Mouse (Mus musculus): Measurements from ENCODE around the gene Dvl1.

Gene Dvl1

DNA sequence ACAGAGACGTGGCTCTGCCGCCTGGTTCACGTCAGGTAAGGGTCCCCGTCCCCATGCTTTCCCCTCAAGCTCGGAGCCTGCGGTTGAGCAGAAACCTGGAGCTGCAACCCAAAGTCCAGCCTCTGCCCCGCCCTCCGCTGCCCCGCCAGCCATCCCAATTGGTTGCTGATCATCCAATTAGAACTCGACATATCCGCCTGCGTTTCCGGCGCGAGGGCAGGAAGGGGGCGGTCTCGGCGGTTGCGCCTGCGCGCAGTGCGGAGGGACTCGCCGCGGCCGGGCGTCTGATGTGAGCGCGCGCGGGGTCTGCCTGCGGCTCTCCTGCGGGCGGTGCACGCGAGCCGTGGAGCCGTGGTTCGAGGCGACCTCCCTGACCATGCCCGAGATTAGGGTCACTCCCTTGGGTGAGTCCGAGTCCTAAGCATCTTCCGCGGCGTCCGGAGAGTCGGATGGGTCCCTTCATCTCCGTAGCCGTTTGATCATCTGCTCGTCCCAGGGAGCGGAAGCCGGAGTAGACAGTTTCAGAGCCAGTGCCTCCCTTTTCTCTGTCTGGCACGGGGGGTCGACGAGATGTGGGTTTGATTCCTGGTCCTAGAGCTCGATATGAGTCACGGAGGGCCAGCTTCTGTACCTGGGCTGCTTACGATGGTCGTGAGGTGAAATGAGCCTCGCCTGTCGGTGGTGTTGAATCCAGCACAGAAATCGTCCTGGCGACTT, 22.3 kb downstream of the Dvl1 start, which contains the start of the genes Cptp and Ints11:
TSS of gene Cptp (minus strand) at position 124 of the 717 bp plus-strand sequence.
TSS of gene Ints11 (plus strand) at position 230 of the 717 bp plus-strand sequence.
- peak; percentile 93 for DNase-seq (ENCODE audit: low read depth, low spot score)

DNA sequence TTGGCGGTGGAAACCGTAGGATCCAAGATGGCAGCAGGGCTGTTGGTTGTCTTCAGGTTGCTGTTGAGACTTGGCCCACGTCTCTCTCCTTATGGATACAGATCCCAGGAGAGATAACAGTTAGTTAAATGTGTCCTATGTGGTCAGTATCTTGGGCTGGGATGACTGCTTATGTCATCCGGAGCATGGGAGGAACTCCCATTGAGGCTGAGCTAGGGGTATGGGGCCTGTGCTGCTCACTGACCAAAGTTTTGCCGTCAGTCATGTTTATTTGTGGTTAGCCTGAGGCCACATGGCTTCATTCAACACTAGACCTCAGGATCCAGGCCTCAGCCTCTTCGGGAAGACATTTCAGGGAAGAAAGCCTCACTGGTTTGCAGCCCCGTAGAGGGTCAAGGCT, 24.2 kb downstream of the Dvl1 start:
- DNase-seq (ENCODE audit: low read depth, low spot score): no peak

- DNase-seq (ENCODE audit: low read depth, low spot score): no peak
These were observed 36.4 kb downstream of the Dvl1 start for GRCm38 (mm10) chr4:155883587-155883986.

GRCm38 (mm10) chr4:155886330-155886729, 39.1 kb downstream of the Dvl1 start:
- DNase-seq (ENCODE audit: low read depth, low spot score): no peak

GRCm38 (mm10) chr4:155887674-155888073, 40.5 kb downstream of the Dvl1 start:
- DNase-seq (ENCODE audit: low read depth, low spot score): no peak

- DNase-seq (ENCODE audit: low read depth, low spot score): no peak
These were observed 41.0 kb downstream of the Dvl1 start for GRCm38 (mm10) chr4:155888181-155888580.

- no peak for DNase-seq (ENCODE audit: low read depth, low spot score)
These were observed 42.1 kb downstream of the Dvl1 start for GRCm38 (mm10) chr4:155889316-155889715.

GRCm38 (mm10) chr4:155891011-155891471, 43.8 kb downstream of the Dvl1 start:
- DNase-seq (ENCODE audit: low read depth, low spot score): no peak

DNA sequence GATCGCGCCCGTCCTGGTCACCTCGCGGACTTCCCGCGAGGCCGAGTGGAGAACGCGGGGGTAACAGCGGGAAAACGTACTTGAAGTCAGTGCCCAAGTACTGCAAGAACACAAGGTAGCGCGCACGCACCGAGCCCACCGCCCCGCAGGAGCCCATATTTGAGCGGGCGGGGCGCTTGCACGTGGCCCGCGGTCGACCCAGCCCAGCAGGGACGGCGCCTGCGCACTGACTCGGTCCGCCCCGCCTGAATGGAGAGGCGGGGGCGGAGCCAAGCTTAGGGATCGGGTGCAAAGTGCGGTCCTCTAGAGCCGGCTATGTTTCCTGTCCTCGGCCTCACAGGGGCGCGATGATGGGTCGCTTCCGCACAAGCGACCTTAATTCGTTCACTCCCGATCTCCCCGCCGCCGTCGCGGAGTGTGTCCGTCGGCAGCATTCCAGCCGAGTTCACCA, 44.4 kb downstream of the Dvl1 start, which contains the start of the genes Pusl1 and Acap3:
TSS of gene Pusl1 (minus strand) at position 231 of the 451 bp plus-strand sequence.
TSS of gene Acap3 (plus strand) at position 272 of the 451 bp plus-strand sequence.
- peak; percentile 93 for DNase-seq (ENCODE audit: low read depth, low spot score)

DNA sequence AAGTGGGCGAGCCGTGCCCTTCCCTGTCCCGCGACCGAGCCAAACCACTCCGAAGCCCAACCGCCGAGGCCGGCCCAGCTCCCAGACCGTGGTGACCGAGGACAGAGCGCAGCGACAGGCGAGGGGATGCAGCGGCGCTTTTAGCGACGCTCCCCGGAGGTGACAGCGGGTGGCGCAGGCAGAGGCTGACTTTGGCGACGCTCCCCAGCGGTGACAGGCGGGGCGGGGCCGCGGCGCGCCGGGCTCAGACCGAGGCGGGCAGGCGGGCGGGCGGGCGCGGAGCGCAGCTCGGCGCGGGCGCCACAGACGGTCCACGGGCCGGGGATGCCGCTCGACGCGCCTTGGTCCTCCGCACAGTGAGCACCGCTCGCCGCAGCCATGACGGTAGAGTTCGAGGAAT, 44.8 kb downstream of the Dvl1 start:
- DNase-seq (ENCODE audit: low read depth, low spot score): peak; percentile 74

- DNase-seq (ENCODE audit: low read depth, low spot score): no peak
These were observed 45.4 kb downstream of the Dvl1 start for GRCm38 (mm10) chr4:155892438-155893211.

- DNase-seq (ENCODE audit: low read depth, low spot score): no peak
These were observed 46.0 kb downstream of the Dvl1 start for GRCm38 (mm10) chr4:155893212-155893690.

DNA sequence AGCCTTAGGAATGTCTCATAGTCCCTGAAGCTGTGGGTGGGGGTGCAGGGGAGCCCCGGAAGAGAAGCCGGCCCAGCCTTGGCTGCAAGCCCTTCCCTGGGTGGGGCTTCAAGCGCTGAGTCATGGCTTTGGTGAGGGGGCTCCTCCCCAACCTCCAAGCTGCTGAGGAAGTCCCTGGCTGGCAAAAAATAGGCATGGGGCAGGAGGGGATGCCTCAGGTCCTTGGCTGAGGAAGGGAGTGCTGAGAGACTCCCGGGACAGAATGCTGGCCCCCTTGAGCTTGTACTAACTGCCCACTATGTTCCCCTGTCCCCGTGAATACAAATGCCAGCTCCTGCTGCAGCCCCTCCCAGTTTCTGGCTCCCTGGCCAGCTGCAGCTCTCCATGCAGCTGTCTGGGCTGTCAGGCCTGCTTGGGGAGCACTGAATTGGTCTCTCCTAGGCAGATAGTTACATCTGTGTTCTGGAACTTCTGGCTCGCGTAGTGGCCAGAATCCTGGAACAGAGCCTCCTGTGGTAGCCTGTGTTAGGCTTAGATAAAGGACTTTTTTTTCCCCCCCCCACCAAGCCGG, 47.2 kb downstream of the Dvl1 start:
- no peak for DNase-seq (ENCODE audit: low read depth, low spot score)

DNA sequence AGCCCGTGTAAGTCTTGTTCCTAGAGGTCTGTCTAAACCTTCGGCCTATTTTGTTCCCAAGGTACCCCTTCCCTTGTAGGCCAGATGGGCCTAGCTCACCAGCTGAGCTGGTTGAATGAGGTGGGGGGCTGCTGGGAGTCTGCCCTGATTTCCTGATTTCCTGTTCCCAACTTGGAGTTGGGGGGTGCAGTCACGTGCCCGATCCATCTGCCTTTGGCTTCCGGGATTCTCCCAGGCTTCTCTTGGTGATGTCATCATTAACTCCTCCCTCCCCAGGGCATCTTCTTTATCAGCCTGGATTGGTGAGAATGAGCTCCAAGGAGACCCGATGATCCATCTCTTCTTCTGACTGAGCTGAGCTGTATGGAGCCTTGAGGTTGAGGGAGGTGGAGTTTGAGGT, 48.0 kb downstream of the Dvl1 start:
- no peak for DNase-seq (ENCODE audit: low read depth, low spot score)

- no peak for DNase-seq (ENCODE audit: low read depth, low spot score)
These were observed 48.6 kb downstream of the Dvl1 start for GRCm38 (mm10) chr4:155895826-155896225.

- DNase-seq (ENCODE audit: low read depth, low spot score): no peak
These were observed 49.3 kb downstream of the Dvl1 start for GRCm38 (mm10) chr4:155896461-155896860.

GRCm38 (mm10) chr4:155898318-155898717, 51.1 kb downstream of the Dvl1 start:
- no peak for DNase-seq (ENCODE audit: low read depth, low spot score)

GRCm38 (mm10) chr4:155899355-155899754, 52.2 kb downstream of the Dvl1 start:
- no peak for DNase-seq (ENCODE audit: low read depth, low spot score)

GRCm38 (mm10) chr4:155901205-155901604, 54.0 kb downstream of the Dvl1 start:
- DNase-seq (ENCODE audit: low read depth, low spot score): no peak

DNA sequence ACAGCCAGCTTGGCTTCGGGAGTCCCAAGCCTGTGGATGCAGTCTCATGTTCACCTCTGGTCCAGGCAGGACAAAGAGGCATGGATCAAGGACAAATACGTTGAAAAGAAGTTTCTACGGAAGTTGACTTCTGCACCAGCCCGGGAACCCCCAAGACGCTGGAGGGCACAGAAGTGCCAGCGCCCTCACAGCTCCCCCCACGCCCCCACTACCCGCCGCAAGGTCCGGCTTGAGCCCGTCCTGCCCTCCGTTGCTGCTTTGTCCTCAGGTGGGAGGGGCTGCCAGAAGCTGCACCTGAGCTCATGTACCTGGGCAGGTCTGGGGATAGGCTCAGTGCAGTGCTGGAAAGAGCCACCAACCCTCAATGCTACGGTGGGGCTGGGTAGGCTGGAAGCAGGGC, 56.0 kb downstream of the Dvl1 start:
- DNase-seq (ENCODE audit: low read depth, low spot score): no peak

DNA sequence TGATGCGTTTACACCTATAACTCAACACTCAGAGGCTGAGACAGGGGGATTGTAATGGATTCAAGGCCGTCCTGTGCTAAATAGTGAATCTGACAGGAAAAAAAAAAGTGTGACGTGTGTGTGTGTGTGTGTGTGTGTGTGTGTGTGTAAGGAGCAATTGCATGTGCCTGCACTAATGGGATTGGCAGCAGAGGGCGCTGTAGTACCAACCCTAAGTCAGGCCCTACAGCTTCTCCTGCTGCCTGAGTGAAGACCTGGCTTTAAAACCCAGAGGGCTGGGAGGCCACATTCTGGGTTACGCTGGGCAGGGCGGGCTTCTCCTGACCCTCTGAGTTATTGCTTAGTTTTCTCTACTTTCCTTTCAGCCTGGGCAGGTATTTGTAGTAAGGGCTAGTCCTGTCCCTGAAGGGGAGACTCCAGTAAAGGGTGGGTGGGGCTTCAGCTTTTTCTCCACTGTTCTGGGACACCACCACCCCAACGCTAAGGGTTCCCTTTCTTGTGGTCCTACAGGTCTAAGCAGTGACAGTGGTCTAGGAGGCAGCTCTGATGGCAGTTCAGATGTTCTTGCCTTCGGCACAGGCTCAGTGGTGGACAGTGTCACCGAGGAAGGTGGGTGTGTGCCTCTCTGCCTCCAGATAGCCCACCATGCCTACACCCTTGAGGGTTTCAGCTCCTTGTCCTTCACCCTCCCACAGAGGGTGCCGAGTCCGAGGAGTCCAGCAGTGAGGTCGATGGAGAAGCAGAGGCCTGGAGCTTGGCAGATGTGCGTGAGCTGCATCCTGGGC, 57.3 kb downstream of the Dvl1 start:
- DNase-seq (ENCODE audit: low read depth, low spot score): no peak

Measured in embryo, embryonic 11.5 days (tissue).